13 mouse cellular contexts compared by ENCODE assay signal in the genomic region with DNA sequence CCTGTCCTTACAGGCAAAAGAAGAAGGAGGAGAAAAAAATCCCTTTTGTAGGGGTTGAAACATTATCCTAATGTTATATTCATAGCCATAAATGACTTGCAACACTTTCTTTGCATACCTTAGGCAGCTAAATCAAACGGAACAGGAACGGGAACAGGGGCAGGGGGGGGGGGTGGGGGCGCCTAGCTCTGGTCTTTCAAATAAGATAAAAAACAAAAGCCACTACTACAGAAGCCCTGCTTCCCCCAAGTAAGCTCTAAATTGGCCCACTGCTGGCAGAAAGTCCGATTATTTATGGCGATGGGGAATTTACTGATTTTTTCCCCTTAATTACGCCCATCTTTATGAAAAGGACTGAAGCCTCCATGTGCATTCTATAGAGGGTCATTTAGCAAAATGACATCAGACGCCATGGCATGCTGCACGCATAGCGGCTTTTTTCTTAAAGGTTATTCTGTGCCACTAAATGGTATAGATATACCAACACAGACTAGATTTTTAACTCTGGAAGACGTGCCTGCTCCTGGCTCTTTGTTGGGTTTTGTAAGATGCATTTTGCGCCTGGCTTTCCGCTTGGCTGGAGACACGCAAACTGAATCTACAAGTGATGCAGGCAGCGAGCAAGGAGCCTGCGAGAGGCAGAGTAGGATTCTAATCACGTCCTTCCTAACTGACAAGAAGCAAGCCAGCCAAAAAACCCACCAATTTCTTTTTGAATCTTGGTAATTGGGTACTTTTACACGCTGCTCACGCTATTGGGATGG. TPM values are rescaled to one million over a fixed set of nuclear protein-coding genes. Genes with fewer than 3 reads are reported as not detected.
DNase-seq lines count a peak whose midpoint lies in the region; ATAC-seq lines count a peak whose summit lies in the region.
"Had no signal": no experiment of that assay in that cellular context is flagged by ENCODE, and none has a peak within 500 bp of the region (broad histone marks: within the 10 kb centered on the region; RNA-seq: fewer than 3 reads in every experiment).

No protein-coding gene starts in this region.

- H3K4me1 ChIP-seq in forebrain, embryonic 11.5 days (replicated peaks; ENCODE audit: control insufficient read depth, insufficient read depth, low read length) = peaks cover 33% of the 10 kb centered on the region
- H3K4me1 ChIP-seq in neural tube, embryonic 11.5 days (ENCODE audit: control insufficient read depth, insufficient read depth, low read length) = peaks cover 34% of the 10 kb centered on the region

- peak overlapping the region; percentile 86 for H3K27ac ChIP-seq in forebrain, embryonic 11.5 days (ENCODE audit: low read depth, low read length)
- peak overlapping the region; percentile 65 for H3K27ac ChIP-seq in neural tube, embryonic 11.5 days (ENCODE audit: low read depth, low read length)
- H3K27ac ChIP-seq: limb, embryonic 12.5 days had no signal

- ATAC-seq in forebrain, embryonic 11.5 days (replicated peaks; ENCODE audit: low FRiP score) = peak; percentile 64
- peak; percentile 45 for ATAC-seq in neural tube, embryonic 11.5 days (ENCODE audit: insufficient read depth, low FRiP score, low TSS enrichment)

- no peaks in the 10 kb centered on the region for H3K9me3 ChIP-seq in forebrain, embryonic 11.5 days (ENCODE audit: control insufficient read depth, low read length)
- H3K9me3 ChIP-seq in neural tube, embryonic 11.5 days (ENCODE audit: control insufficient read depth, low read length) = no peaks in the 10 kb centered on the region
- H3K9me3 ChIP-seq: limb, embryonic 12.5 days; megakaryocyte, embryonic 14.5 days had no signal

- under 1% methylated on average over 18 of the region's 18 CpGs for WGBS in forebrain, embryonic 11.5 days
- WGBS in neural tube, embryonic 11.5 days = 2% methylated on average over 18 of the region's 18 CpGs

- peak overlapping the region; percentile 41 for H3K4me2 ChIP-seq in forebrain, embryonic 11.5 days (ENCODE audit: low read depth, low read length, severe bottlenecking)
- H3K4me2 ChIP-seq in neural tube, embryonic 11.5 days (ENCODE audit: low read depth) = peak overlapping the region; percentile 30

- peak overlapping the region; percentile 30; the same call in 1 of the 2 replicates for H3K9ac ChIP-seq in forebrain, embryonic 11.5 days (ENCODE audit: low read length)
- H3K9ac ChIP-seq in neural tube, embryonic 11.5 days (ENCODE audit: low read length) = no peak overlapping the region
- H3K9ac ChIP-seq: limb, embryonic 12.5 days had no signal

- peak overlapping the region; percentile 14; the same call in 1 of the 2 replicates for H3K4me3 ChIP-seq in forebrain, embryonic 11.5 days (ENCODE audit: low read depth, low read length)
- H3K4me3 ChIP-seq in neural tube, embryonic 11.5 days (ENCODE audit: low read depth, low read length) = peak overlapping the region; percentile 10; the same call in 1 of the 2 replicates
- H3K4me3 ChIP-seq: erythroblast, embryonic 14.5 days; limb, embryonic 12.5 days; megakaryocyte, embryonic 14.5 days had no signal

- no peaks in the 10 kb centered on the region for H3K36me3 ChIP-seq in forebrain, embryonic 11.5 days (ENCODE audit: control insufficient read depth, insufficient read depth, low read length)
- H3K36me3 ChIP-seq in neural tube, embryonic 11.5 days (ENCODE audit: control insufficient read depth, insufficient read depth, low read length) = no peaks in the 10 kb centered on the region
- H3K36me3 ChIP-seq: limb, embryonic 12.5 days had no signal

- H3K27me3 ChIP-seq in forebrain, embryonic 11.5 days (ENCODE audit: control insufficient read depth, insufficient read depth, low read length) = peaks cover 8% of the 10 kb centered on the region; the same call in 1 of the 2 replicates
- H3K27me3 ChIP-seq in neural tube, embryonic 11.5 days (ENCODE audit: control insufficient read depth, insufficient read depth, low read length) = peaks cover 37% of the 10 kb centered on the region

- peak; percentile 68 for DNase-seq in embryo, embryonic 10 days (ENCODE audit: low spot score)
- peak; percentile 90 for DNase-seq in forebrain, embryonic 11.5 days (ENCODE audit: low spot score)
- DNase-seq in layer of hippocampus, adult 8-10 months (ENCODE audit: low spot score in 2 of 2) = peak; percentile 60 to 69
- peak; percentile 85 for DNase-seq in neural tube, embryonic 11.5 days (ENCODE audit: low spot score)
- no peak for DNase-seq in lung, postnatal 36 days
- no peak for DNase-seq in urinary bladder, adult 2 months (ENCODE audit: low spot score)
- no peak for DNase-seq in gastrocnemius, postnatal 4 days (ENCODE audit: low spot score in 2 of 2)
- DNase-seq in gastrocnemius, postnatal 25 days = no peak

RNA-seq across cellular contexts. Expression of gene Ascl1, which starts 4.0 kb away (rescaled TPM):
- polyA plus RNA-seq in forebrain, embryonic 11.5 days (2014; fragmentation: Nextera tagmentation; extraction: Ambion mirVana) = 60.6 and 69.9 TPM in 2 replicates
- total RNA-seq in layer of hippocampus, adult 8-10 months (2022) = 1 to 10 TPM; 5.0 to 7.2 (median 6.2) TPM
- 40.5 and 42.9 TPM in 2 replicates for polyA plus RNA-seq in neural tube, embryonic 11.5 days (2014; fragmentation: Nextera tagmentation; extraction: Ambion mirVana)
- 0.11 and 0.22 TPM in 2 replicates for polyA plus RNA-seq in urinary bladder, adult 2 months (2012; rRNA removed)
- total RNA-seq in gastrocnemius, postnatal 4 days (2021) = under 1 TPM in 1 of 2 experiments, not detected in 1; 0.10 TPM
- not detected for total RNA-seq in gastrocnemius, postnatal 25 days (2021)
- polyA plus RNA-seq: erythroblast, embryonic 14.5 days; heart, postnatal 0 days had no signal

RNA-seq across cellular contexts. Expression of gene Pah, which starts 32.2 kb away (rescaled TPM):
- polyA plus RNA-seq in forebrain, embryonic 11.5 days (2014; fragmentation: Nextera tagmentation; extraction: Ambion mirVana) = not detected in 2 replicates
- total RNA-seq in layer of hippocampus, adult 8-10 months (2022) = not detected
- polyA plus RNA-seq in neural tube, embryonic 11.5 days (2014; fragmentation: Nextera tagmentation; extraction: Ambion mirVana) = not detected in 2 replicates
- not detected in 2 replicates for polyA plus RNA-seq in urinary bladder, adult 2 months (2012; rRNA removed)
- under 1 TPM in 1 of 2 experiments, not detected in 1; 0.47 TPM for total RNA-seq in gastrocnemius, postnatal 4 days (2021)
- total RNA-seq in gastrocnemius, postnatal 25 days (2021) = not detected
- total RNA-seq: ES-E14 had no signal
- polyA plus RNA-seq: erythroblast, embryonic 14.5 days; heart, postnatal 0 days; limb, embryonic 12.5 days had no signal

Comparison
In these comparisons a context has a peak if more than half of its experiments do, and no peak if none do; other contexts are left out.
1. DNase-seq: peak in embryo, embryonic 10 days (single experiment), forebrain, embryonic 11.5 days (single experiment), layer of hippocampus, adult 8-10 months (2 of 2) and neural tube, embryonic 11.5 days (single experiment); none in lung, postnatal 36 days (single experiment), urinary bladder, adult 2 months (single experiment), gastrocnemius, postnatal 4 days (0 of 2) and gastrocnemius, postnatal 25 days (single experiment).
2. RNA of gene Ascl1, which starts 4.0 kb away (total RNA-seq): 5.0 to 7.2 TPM in layer of hippocampus, adult 8-10 months; 0.10 TPM in gastrocnemius, postnatal 4 days and not detected in gastrocnemius, postnatal 25 days; every median in the first group is over 4 times any median in the second.